Mouse (Mus musculus) MEL (cell line): ENCODE measurements around the gene Ptpn12. TPM values are rescaled to one million over a fixed set of nuclear protein-coding genes. Genes with fewer than 3 reads are reported as not detected.
A peak's percentile ranks its signal among the peaks of the same experiment; 100 is the strongest.

ENCODE experiments used
- DNase-seq: peaks from one replicate; pipeline ENCODE4 v3.0.0; 2011; ENCODE audit warnings: low read depth, low spot score
- H3K27ac ChIP-seq: 2 replicates; pipeline ENCODE4 v1.5.1; 2012; ENCODE audit warnings: low read depth, mild to moderate bottlenecking, control low read depth, low read length, moderate library complexity; ENCODE audit not compliant: control insufficient read depth
- H3K27me3 ChIP-seq, 2 experiments: fragments of 150-350 bp in 1 of 2; sonication (generic) in 1 of 2; 2 replicates each; pipeline ENCODE4 v1.6.1; 2012; ENCODE audit warnings: low read length in 2 of 2, mild to moderate bottlenecking in 2 of 2, improper control_type of control experiment in 1 of 2, moderate library complexity in 1 of 2; ENCODE audit not compliant: insufficient read depth in 2 of 2, control insufficient read depth in 1 of 2
- H3K36me3 ChIP-seq, 2 experiments: 2 replicates each; pipeline ENCODE4 v1.6.1; 2012 to 2014; ENCODE audit warnings: low read length in 2 of 2, improper control_type of control experiment in 1 of 2, inconsistent platforms in 1 of 2, mild to moderate bottlenecking in 1 of 2; ENCODE audit not compliant: insufficient read depth in 2 of 2, control insufficient read depth in 1 of 2
- H3K4me1 ChIP-seq, 2 experiments: fragments of 150-350 bp in 1 of 2; sonication (generic) in 1 of 2; 2 replicates each; pipeline ENCODE4 v1.6.1; 2012; ENCODE audit warnings: low read length in 2 of 2, improper control_type of control experiment in 1 of 2, mild to moderate bottlenecking in 1 of 2; ENCODE audit not compliant: insufficient read depth in 2 of 2, control insufficient read depth in 1 of 2
- H3K4me3 ChIP-seq, 2 experiments: fragments of 150-350 bp in 1 of 2; sonication (generic) in 1 of 2; 2 replicates each; pipeline ENCODE4 v1.5.1; 2012; ENCODE audit warnings: low read depth in 2 of 2, low read length in 2 of 2, mild to moderate bottlenecking in 2 of 2, moderate library complexity in 2 of 2, control low read depth in 1 of 2, improper control_type of control experiment in 1 of 2; ENCODE audit not compliant: control insufficient read depth in 1 of 2, insufficient read depth in 1 of 2
- H3K79me2 ChIP-seq: 2 replicates; pipeline ENCODE4 v1.6.1; 2012; ENCODE audit warnings: mild to moderate bottlenecking, low read length, moderate library complexity; ENCODE audit not compliant: control insufficient read depth, poor library complexity, insufficient read depth
- H3K9ac ChIP-seq: 2 replicates; pipeline ENCODE4 v1.6.1; 2012; ENCODE audit warnings: low read depth, mild to moderate bottlenecking, control low read depth, low read length, moderate library complexity; ENCODE audit not compliant: control insufficient read depth, poor library complexity, severe bottlenecking
- H3K9me3 ChIP-seq: fragments of 150-350 bp; sonication (generic); replicated peaks from 2 replicates; pipeline ENCODE4 v1.6.1; 2012; ENCODE audit warnings: mild to moderate bottlenecking, low read length, improper control_type of control experiment, moderate library complexity; ENCODE audit not compliant: insufficient read depth
- BHLHE40 ChIP-seq: IDR thresholded peaks from 2 replicates; pipeline ENCODE4 v1.6.1; 2012; ENCODE audit warnings: low read depth, mild to moderate bottlenecking, inconsistent platforms, low read length, improper control_type of control experiment, borderline replicate concordance
- CHD1 ChIP-seq: IDR thresholded peaks from 2 replicates; pipeline ENCODE4 v1.6.1; 2012; ENCODE audit warnings: low read depth, mild to moderate bottlenecking, inconsistent platforms, low read length, improper control_type of control experiment
- E2F4 ChIP-seq: IDR thresholded peaks from 2 replicates; pipeline ENCODE4 v1.6.1; 2011; ENCODE audit warnings: low read depth, low read length, improper control_type of control experiment, borderline replicate concordance
- ELF1 ChIP-seq: IDR thresholded peaks from 2 replicates; pipeline ENCODE4 v1.6.1; 2014; ENCODE audit warnings: low read depth, mild to moderate bottlenecking, inconsistent platforms, low read length, improper control_type of control experiment, moderate library complexity
- GATA1 ChIP-seq: IDR thresholded peaks from 2 replicates; pipeline ENCODE4 v1.6.1; 2011; ENCODE audit warnings: low read depth, low read length, improper control_type of control experiment
- JUND ChIP-seq: IDR thresholded peaks from 2 replicates; pipeline ENCODE4 v1.6.1; 2011; ENCODE audit warnings: low read depth, mild to moderate bottlenecking, improper control_type of control experiment, low read length
- KAT2A ChIP-seq: conservative IDR thresholded peaks from 2 replicates; pipeline ENCODE4 v1.6.1; 2012; ENCODE audit warnings: low read depth, low read length, improper control_type of control experiment, inconsistent platforms
- MAFK ChIP-seq: IDR thresholded peaks from 2 replicates; pipeline ENCODE4 v1.6.1; 2011; ENCODE audit warnings: low read depth, mild to moderate bottlenecking, low read length, improper control_type of control experiment, borderline replicate concordance
- MEF2A ChIP-seq: IDR thresholded peaks from 2 replicates; pipeline ENCODE4 v1.6.1; 2014; ENCODE audit warnings: low read depth, mild to moderate bottlenecking, inconsistent platforms, low read length, improper control_type of control experiment; ENCODE audit not compliant: poor library complexity, insufficient replicate concordance, severe bottlenecking; ENCODE audit errors: extremely low read depth
- MXI1 ChIP-seq: IDR thresholded peaks from 2 replicates; pipeline ENCODE4 v1.6.1; 2011; ENCODE audit warnings: mild to moderate bottlenecking, low read depth, low read length, improper control_type of control experiment
- NELFE ChIP-seq: IDR thresholded peaks from 2 replicates; pipeline ENCODE4 v1.6.1; 2011; ENCODE audit warnings: low read depth, low read length, improper control_type of control experiment
- SIN3A ChIP-seq: IDR thresholded peaks from 2 replicates; pipeline ENCODE4 v1.6.1; 2012; ENCODE audit warnings: low read length, improper control_type of control experiment, inconsistent platforms
- USF1 ChIP-seq: IDR thresholded peaks from 2 replicates; pipeline ENCODE4 v1.6.1; 2014; ENCODE audit warnings: low read depth, mild to moderate bottlenecking, inconsistent platforms, low read length, improper control_type of control experiment, moderate library complexity
- USF2 ChIP-seq, 2 experiments: IDR thresholded peaks; 2 replicates each; pipeline ENCODE4 v1.6.1; 2011 to 2012; ENCODE audit warnings: improper control_type of control experiment in 2 of 2, low read length in 2 of 2, borderline replicate concordance in 1 of 2, inconsistent platforms in 1 of 2, low read depth in 1 of 2, mild to moderate bottlenecking in 1 of 2; ENCODE audit not compliant: insufficient read depth in 1 of 2
- ZC3H11A ChIP-seq: IDR thresholded peaks from 2 replicates; pipeline ENCODE4 v1.6.1; 2012; ENCODE audit warnings: low read depth, mild to moderate bottlenecking, inconsistent platforms, low read length, improper control_type of control experiment
- polyA plus RNA-seq, 2 experiments: library from polyadenylated mRNA; stranded (reverse) in 1 of 2; unstranded in 1 of 2; fragments of >175 nt in 1 of 2; fragments of >200 nt in 1 of 2; gene quantifications; 2 replicates each; pipeline versions ENCODE4 v1.2.1 to v1.2.4; 2012; ENCODE audit warnings: low replicate concordance in 2 of 2, low read depth in 1 of 2; ENCODE audit not compliant: insufficient read length in 2 of 2, insufficient read depth in 1 of 2, missing spikeins in 1 of 2
- total RNA-seq: library from RNA; depleted of rRNA; stranded (reverse); fragments of 300-350 nt; gene quantifications from 2 replicates; pipeline ENCODE4 v1.2.3, GENCODE M21; 2012

The Ptpn12 gene
- total and polyA plus RNA-seq, 3 experiments, result 14.8 to 177 (median 58.2) TPM

- no peak overlapping the region for H3K9ac ChIP-seq
- H3K9me3 ChIP-seq, result no peaks in the 10 kb centered on the region
- H3K36me3 ChIP-seq, result peaks cover 23 to 31% of the 10 kb centered on the region in 2 experiments
- no peaks in the 10 kb centered on the region for H3K27me3 ChIP-seq
- H3K27ac ChIP-seq, result no peak overlapping the region
- no peak overlapping the region for H3K4me3 ChIP-seq
- TF ChIP-seq NELFE (no peak), GATA1 (0 out of 2 replicates have a peak, but pooled peaks have one; percentile 19)
- DNase-seq, result no peak
- peaks cover 3 to 13% of the 10 kb centered on the region in 2 experiments; a peak in 3 of 4 replicates for H3K4me1 ChIP-seq
- no peaks in the 10 kb centered on the region; the same call in 1 of the 2 replicates for H3K79me2 ChIP-seq
Observed at GRCm38 (mm10) chr5:20998427-20998826, 57.3 kb downstream of the Ptpn12 start.

GRCm38 (mm10) chr5:20997555-20997954 is 58.2 kb downstream of the Ptpn12 start:
- Histone ChIP-seq H3K4me3 (no peak overlapping the region), H3K9ac (no peak overlapping the region), H3K4me1 (peaks cover 3 to 8% of the 10 kb centered on the region in 2 experiments; a peak in 3 of 4 replicates), H3K9me3 (no peaks in the 10 kb centered on the region), H3K27ac (no peak overlapping the region), H3K27me3 (no peaks in the 10 kb centered on the region), H3K79me2 (no peaks in the 10 kb centered on the region; the same call in 1 of the 2 replicates), H3K36me3 (peaks cover 26 to 27% of the 10 kb centered on the region in 2 experiments)
- no peak for TF ChIP-seq JUND
- DNase-seq, result no peak

- no peak for TF ChIP-seq ELF1
- TF ChIP-seq USF1, result no peak
- no peak for TF ChIP-seq MXI1
- TF ChIP-seq MEF2A, result no peak
- TF ChIP-seq MAFK, result no peak
- TF ChIP-seq SIN3A, result no peak
- TF ChIP-seq KAT2A, result no peak
- no peak for TF ChIP-seq USF2 (IDR thresholded peaks at IDR 0.05; ENCODE audit: borderline replicate concordance in 1 of 2, insufficient read depth in 1 of 2, low read depth in 1 of 2, low read length in 2 of 2)
- TF ChIP-seq CHD1, result no peak
- no peak for TF ChIP-seq ZC3H11A
- TF ChIP-seq E2F4, result no peak
- no peak for TF ChIP-seq BHLHE40
- H3K9me3 ChIP-seq, result no peaks in the 10 kb centered on the region
- no peak for DNase-seq
- no peak overlapping the region for H3K9ac ChIP-seq
- H3K4me3 ChIP-seq, result no peak overlapping the region
- peaks cover 0 to 29% of the 10 kb centered on the region in 2 experiments; a peak in 2 of 4 replicates for H3K36me3 ChIP-seq
- H3K79me2 ChIP-seq, result no peaks in the 10 kb centered on the region
- H3K27me3 ChIP-seq, result no peaks in the 10 kb centered on the region
- H3K27ac ChIP-seq, result no peak overlapping the region
- H3K4me1 ChIP-seq, result no peaks in the 10 kb centered on the region
Observed at GRCm38 (mm10) chr5:20990062-20990809, 65.5 kb downstream of the Ptpn12 start.
